24 mouse cellular contexts compared by ENCODE assay signal in genomic region chr2:9962871-9963270, GRCm38 (mm10).
"Had no signal": no experiment of that assay in that cellular context is flagged by ENCODE, and none has a peak within 500 bp of the region (broad histone marks: within the 10 kb centered on the region; RNA-seq: fewer than 3 reads in every experiment).

No protein-coding gene starts in this region.

- DNase-seq: cerebellum, adult 9-11 months; cerebellum, postnatal 25 days; cerebellum, postnatal 36 days; embryo, embryonic 11 days; forebrain, postnatal 0 days; gastrocnemius, adult 2 months; gastrocnemius, postnatal 10 days; gastrocnemius, postnatal 14 days; gastrocnemius, postnatal 25 days; gastrocnemius, postnatal 36 days; heart, adult 11 months; heart, adult 18-20 months; heart, adult 2 months had no signal

- H3K4me3 ChIP-seq: embryonic facial prominence, embryonic 10.5 days; embryonic facial prominence, embryonic 12.5 days; embryonic facial prominence, embryonic 13.5 days; embryonic facial prominence, embryonic 15.5 days; erythroblast, embryonic 14.5 days; forebrain, embryonic 10.5 days; forebrain, embryonic 12.5 days; forebrain, embryonic 13.5 days; forebrain, embryonic 15.5 days; gastrocnemius, adult 2 months; heart, adult 2 months; heart, embryonic 10.5 days had no signal

- H3K4me2 ChIP-seq: embryonic facial prominence, embryonic 12.5 days; embryonic facial prominence, embryonic 13.5 days; embryonic facial prominence, embryonic 15.5 days; forebrain, embryonic 12.5 days; forebrain, embryonic 13.5 days; forebrain, embryonic 15.5 days; heart, embryonic 11.5 days had no signal

- H3K27ac ChIP-seq: embryonic facial prominence, embryonic 10.5 days; embryonic facial prominence, embryonic 12.5 days; embryonic facial prominence, embryonic 13.5 days; embryonic facial prominence, embryonic 15.5 days; forebrain, embryonic 10.5 days; forebrain, embryonic 12.5 days; forebrain, embryonic 13.5 days; forebrain, embryonic 15.5 days; gastrocnemius, adult 2 months; heart, adult 2 months; heart, embryonic 10.5 days had no signal

- H3K9me3 ChIP-seq: embryonic facial prominence, embryonic 10.5 days; embryonic facial prominence, embryonic 12.5 days; embryonic facial prominence, embryonic 13.5 days; embryonic facial prominence, embryonic 15.5 days; forebrain, embryonic 10.5 days; forebrain, embryonic 12.5 days; forebrain, embryonic 13.5 days; forebrain, embryonic 15.5 days; heart, embryonic 10.5 days had no signal

- H3K9ac ChIP-seq: embryonic facial prominence, embryonic 12.5 days; embryonic facial prominence, embryonic 13.5 days; embryonic facial prominence, embryonic 15.5 days; forebrain, embryonic 12.5 days; forebrain, embryonic 13.5 days; forebrain, embryonic 15.5 days; forebrain, postnatal 0 days had no signal

- H3K4me1 ChIP-seq: embryonic facial prominence, embryonic 15.5 days; forebrain, embryonic 12.5 days; forebrain, embryonic 15.5 days had no signal

- H3K27me3 ChIP-seq: embryonic facial prominence, embryonic 12.5 days; embryonic facial prominence, embryonic 13.5 days; embryonic facial prominence, embryonic 15.5 days; forebrain, embryonic 12.5 days; forebrain, embryonic 13.5 days; forebrain, embryonic 15.5 days had no signal

- ATAC-seq: forebrain, embryonic 13.5 days; forebrain, embryonic 15.5 days; forebrain, postnatal 0 days had no signal

- H3K36me3 ChIP-seq: embryonic facial prominence, embryonic 10.5 days; embryonic facial prominence, embryonic 12.5 days; embryonic facial prominence, embryonic 13.5 days; embryonic facial prominence, embryonic 15.5 days; forebrain, embryonic 10.5 days; forebrain, embryonic 12.5 days; forebrain, embryonic 15.5 days; heart, embryonic 10.5 days had no signal
